Mouse (Mus musculus): Measurements from ENCODE around the gene Cnih2. TPM values are rescaled to one million over a fixed set of nuclear protein-coding genes. Genes with fewer than 3 reads are reported as not detected.

The Cnih2 gene
- polyA plus RNA-seq (2012; rRNA removed; ENCODE audit: low replicate concordance): 0.57 and 4.0 TPM in 2 replicates

DNA sequence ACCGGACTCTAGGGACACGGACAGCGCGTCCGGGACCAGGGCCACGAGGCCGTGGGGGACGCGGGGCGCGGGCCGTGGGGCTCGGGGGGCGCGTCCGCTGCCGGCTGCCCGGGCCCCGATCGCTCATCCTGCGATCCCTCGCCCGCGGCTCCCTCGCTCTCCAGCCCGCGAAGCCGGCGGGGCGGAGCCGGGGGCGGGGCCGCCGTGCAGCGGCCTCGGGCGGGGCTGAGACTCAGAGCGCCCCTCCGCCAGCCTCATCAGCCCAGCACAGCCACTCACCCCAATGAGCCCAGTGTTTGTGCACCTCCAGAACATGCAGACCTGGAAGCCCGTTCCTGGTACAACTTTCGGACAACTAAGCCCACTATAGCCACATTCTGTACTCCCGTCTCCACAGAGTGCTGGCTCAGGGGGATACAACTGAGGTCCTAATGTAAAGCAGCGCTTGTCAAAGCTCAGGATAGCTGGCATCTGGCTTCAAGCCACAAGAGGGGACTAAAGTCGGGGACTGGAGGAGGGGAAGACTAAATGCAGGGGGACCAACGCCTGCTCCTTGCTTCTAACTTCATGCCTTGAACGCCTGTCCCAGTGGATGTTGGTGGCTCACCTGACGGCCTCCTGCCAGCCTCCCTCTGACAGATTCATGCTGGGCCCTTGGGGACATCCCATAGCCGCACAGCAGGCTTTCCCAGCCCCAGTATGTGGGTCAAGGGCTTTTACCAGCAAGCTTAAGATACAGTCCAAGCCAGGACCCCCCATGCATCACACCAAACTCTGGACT is at the start of gene Cnih2:
Gene Cnih2, minus strand, starts transcription at position 159 of the 781 bp plus-strand sequence.

DNA sequence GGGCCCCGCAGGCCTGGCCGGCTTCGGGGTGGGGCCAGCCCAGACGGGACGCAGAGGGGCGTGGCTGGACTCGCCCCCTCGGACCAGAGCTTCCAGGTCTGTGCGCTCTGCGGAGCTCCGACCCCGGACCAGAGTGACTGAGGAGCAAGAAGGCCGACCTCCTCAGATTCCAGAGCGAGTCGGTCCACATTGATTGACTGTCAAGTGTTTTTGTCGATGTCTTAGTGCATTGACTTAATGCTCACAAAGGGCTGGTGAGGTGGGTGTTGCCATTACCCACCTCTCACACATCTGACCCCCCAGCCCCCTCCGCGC is 20.0 kb upstream of the Cnih2 start, which contains the start of gene Klc2:
Gene Klc2, minus strand, starts transcription at position 177 of the 315 bp plus-strand sequence.

DNA sequence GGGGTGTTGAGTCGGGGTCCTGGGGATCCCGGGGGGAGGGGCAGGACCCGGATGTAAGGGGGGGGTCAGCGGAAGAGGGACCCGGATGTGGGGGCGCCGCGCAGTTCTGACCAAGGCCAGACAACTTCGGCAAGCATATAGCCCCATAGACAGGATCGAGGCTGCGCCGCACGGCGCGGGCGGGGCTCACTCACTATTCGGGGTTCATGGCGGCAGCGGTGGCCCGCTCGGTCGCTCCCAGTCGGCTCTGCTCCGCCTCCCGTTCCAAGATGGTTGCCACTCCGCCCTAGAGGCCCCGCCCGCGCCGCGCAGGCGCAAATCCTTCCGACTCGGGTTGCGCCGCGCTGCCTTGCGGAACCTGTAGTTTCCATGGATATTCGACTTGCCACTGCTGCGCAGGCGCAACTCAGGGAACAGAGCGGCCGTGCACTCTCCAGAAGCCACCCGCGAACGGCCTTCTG is 8.4 kb upstream of the Cnih2 start, which contains the start of gene Rab1b:
Gene Rab1b, minus strand, starts transcription at position 342 of the 461 bp plus-strand sequence.

DNA sequence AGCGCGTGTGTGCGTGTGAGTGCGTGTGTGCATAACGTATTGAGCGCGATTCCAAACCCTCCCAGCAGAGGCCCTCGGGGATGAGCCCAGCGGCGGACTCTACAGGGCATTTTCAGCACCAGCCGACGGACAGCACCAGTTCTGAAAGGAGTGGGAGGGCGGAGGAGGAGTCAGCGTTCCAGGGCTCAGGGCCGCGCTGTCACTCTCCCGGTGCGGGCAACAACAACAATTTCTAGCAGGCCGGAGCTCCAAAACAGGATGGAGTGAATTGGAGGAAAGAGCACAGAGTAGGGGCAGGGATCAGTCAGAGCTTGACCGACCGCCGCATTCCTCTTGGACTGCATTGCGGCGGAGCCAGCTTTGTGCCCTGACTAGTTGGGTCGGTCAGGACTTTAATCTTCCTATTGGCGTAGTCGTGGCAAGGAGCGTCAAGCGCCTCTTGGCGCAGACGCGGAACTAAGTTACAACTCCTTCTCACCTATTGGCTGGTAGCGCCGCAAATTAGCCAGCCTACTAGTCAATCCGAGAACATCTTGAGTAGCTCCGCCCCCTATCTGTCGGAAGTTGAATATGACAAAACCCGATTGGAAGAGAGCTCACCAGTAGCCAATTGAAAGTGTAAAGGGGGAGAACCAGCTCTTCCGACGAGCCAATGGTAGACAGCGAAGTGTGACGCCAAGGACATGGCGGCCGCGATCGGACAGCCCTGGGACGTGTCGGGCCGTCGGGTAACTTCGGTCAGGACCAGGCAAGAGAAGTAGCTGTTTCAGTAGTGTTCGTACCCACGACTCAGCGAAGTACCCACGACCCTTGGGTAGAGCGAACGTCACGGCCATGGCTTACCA is 10.2 kb downstream of the Cnih2 start, which contains the start of gene Yif1a:
Gene Yif1a, plus strand, starts transcription at position 655 of the 845 bp plus-strand sequence.

GRCm38 (mm10) chr19:5085145-5085863 is 13.0 kb downstream of the Cnih2 start, which contains the start of gene Tmem151a:
Gene Tmem151a, minus strand, starts transcription at chr19:5085531.

GRCm38 (mm10) chr19:5067867-5068569 is 30.3 kb downstream of the Cnih2 start, which contains the start of gene Cd248:
Gene Cd248, plus strand, starts transcription at chr19:5068078.

DNA sequence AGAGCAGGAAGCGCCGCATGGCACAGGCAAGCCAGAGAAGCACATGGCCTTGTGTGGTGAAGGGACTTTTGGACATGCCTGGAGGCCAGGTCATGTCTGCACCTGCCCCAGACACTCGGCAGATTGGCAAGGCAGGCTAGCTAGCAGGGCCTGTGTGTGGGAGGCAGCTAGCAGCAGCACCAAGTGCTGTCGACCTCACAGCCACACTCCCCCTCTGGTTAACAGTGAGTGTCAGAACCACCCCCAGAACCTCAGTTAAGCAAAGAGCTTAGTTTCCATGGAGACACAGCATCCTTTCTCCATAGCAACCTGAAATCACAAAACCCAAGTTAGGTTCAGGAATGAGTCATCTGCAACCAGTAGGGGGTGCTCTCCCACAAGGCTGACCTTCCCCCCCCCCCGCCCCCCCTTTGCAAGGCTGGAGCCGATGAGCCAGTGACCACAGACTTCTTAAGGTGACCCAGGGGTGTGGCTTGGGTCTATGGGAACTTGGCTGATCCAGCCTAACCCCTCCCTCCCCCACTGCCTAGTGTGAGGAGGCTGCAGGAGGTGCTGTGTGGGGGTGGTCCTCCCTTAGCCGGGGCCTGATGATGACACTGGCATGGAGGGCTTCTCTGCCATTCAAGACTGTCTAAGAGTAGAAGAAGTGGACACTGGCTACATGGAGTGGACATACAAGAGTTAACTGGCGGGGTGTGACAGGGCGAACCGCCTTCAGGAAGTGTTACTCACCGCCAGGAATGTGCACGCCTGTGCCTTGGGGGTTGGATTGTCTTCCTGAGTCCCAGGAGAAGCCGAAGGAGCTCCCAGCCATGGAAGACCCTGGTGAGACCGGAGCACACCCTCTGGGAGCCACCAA is 48.0 kb downstream of the Cnih2 start, which contains the start of gene Rin1:
Gene Rin1, plus strand, starts transcription at position 435 of the 859 bp plus-strand sequence.

Other genes with a start within 250 kb of the Cnih2 start
- 105 and 179 TPM in 2 replicates for gene Ctsf, start 243.4 kb downstream of the Cnih2 start, polyA plus RNA-seq (2012; rRNA removed; ENCODE audit: low replicate concordance)
- gene Actn3, start 220.6 kb downstream of the Cnih2 start, polyA plus RNA-seq (2012; rRNA removed; ENCODE audit: low replicate concordance): 1.5 and 1.6 TPM in 2 replicates
- gene Zdhhc24, start 219.9 kb downstream of the Cnih2 start, polyA plus RNA-seq (2012; rRNA removed; ENCODE audit: low replicate concordance): 28.3 and 28.8 TPM in 2 replicates
- gene Bbs1, start 191.9 kb downstream of the Cnih2 start, polyA plus RNA-seq (2012; rRNA removed; ENCODE audit: low replicate concordance): 4.1 and 7.4 TPM in 2 replicates
- gene Dpp3, start 170.2 kb downstream of the Cnih2 start, polyA plus RNA-seq (2012; rRNA removed; ENCODE audit: low replicate concordance): 75.1 and 132 TPM in 2 replicates
- 5.9 and 11.0 TPM in 2 replicates for gene Peli3, start 155.4 kb downstream of the Cnih2 start, polyA plus RNA-seq (2012; rRNA removed; ENCODE audit: low replicate concordance)
- 32.2 and 40.6 TPM in 2 replicates for gene Mrpl11, start 136.4 kb downstream of the Cnih2 start, polyA plus RNA-seq (2012; rRNA removed; ENCODE audit: low replicate concordance)
- 1.3 and 12.3 TPM in 2 replicates for gene Npas4, start 108.2 kb downstream of the Cnih2 start, polyA plus RNA-seq (2012; rRNA removed; ENCODE audit: low replicate concordance)
- gene Slc29a2, start 74.7 kb downstream of the Cnih2 start, polyA plus RNA-seq (2012; rRNA removed; ENCODE audit: low replicate concordance): 6.3 and 23.7 TPM in 2 replicates
- 47.3 and 48.9 TPM in 2 replicates for gene B4gat1, start 59.7 kb downstream of the Cnih2 start, polyA plus RNA-seq (2012; rRNA removed; ENCODE audit: low replicate concordance)
- gene AC124502.3, start 59.6 kb downstream of the Cnih2 start, polyA plus RNA-seq (2012; rRNA removed; ENCODE audit: low replicate concordance): 0.40 and 0.49 TPM in 2 replicates
- gene Brms1, start 57.2 kb downstream of the Cnih2 start, polyA plus RNA-seq (2012; rRNA removed; ENCODE audit: low replicate concordance): 30.7 and 31.8 TPM in 2 replicates
- 7.9 and 14.8 TPM in 2 replicates for gene Rin1, start 48.0 kb downstream of the Cnih2 start, polyA plus RNA-seq (2012; rRNA removed; ENCODE audit: low replicate concordance)
- gene Cd248, start 30.4 kb downstream of the Cnih2 start, polyA plus RNA-seq (2012; rRNA removed; ENCODE audit: low replicate concordance): 89.6 and 139 TPM in 2 replicates
- gene Tmem151a, start 13.0 kb downstream of the Cnih2 start, polyA plus RNA-seq (2012; rRNA removed; ENCODE audit: low replicate concordance): 2.0 and 9.4 TPM in 2 replicates
- gene Yif1a, start 10.0 kb downstream of the Cnih2 start, polyA plus RNA-seq (2012; rRNA removed; ENCODE audit: low replicate concordance): 187 and 209 TPM in 2 replicates
- gene Rab1b, start 8.6 kb upstream of the Cnih2 start, polyA plus RNA-seq (2012; rRNA removed; ENCODE audit: low replicate concordance): 251 and 376 TPM in 2 replicates
- gene Klc2, start 20.0 kb upstream of the Cnih2 start, polyA plus RNA-seq (2012; rRNA removed; ENCODE audit: low replicate concordance): 29.8 and 50.9 TPM in 2 replicates
- 23.2 and 41.8 TPM in 2 replicates for gene Pacs1, start 174.6 kb upstream of the Cnih2 start, polyA plus RNA-seq (2012; rRNA removed; ENCODE audit: low replicate concordance)
- gene Sf3b2, start 196.9 kb upstream of the Cnih2 start, polyA plus RNA-seq (2012; rRNA removed; ENCODE audit: low replicate concordance): 65.2 and 132 TPM in 2 replicates
- gene Gal3st3, start 199.8 kb upstream of the Cnih2 start, polyA plus RNA-seq (2012; rRNA removed; ENCODE audit: low replicate concordance): 0.06 TPM in 1 of 2 replicates, not detected in the other
- not detected in 2 replicates for gene Catsper1, start 237.2 kb upstream of the Cnih2 start, polyA plus RNA-seq (2012; rRNA removed; ENCODE audit: low replicate concordance)